ENCODE assay signal across 8 mouse cellular contexts in genomic region chr11:96075177-96075508, GRCm38 (mm10). TPM values are rescaled to one million over a fixed set of nuclear protein-coding genes. Genes with fewer than 3 reads are reported as not detected.
DNase-seq lines count a peak whose midpoint lies in the region; ATAC-seq and TF ChIP-seq lines count a peak whose summit lies in the region.

No protein-coding gene starts in this region.

- no peak for TF ChIP-seq CTCF in layer of hippocampus, adult 2 months (conservative IDR thresholded peaks at IDR 0.05)
- no peak for TF ChIP-seq CTCF in bone marrow macrophage, adult 2 months (IDR thresholded peaks at IDR 0.05; ENCODE audit: low read depth, low read length)

- H3K9me3 ChIP-seq in liver, embryonic 12.5 days (replicated peaks) = no peaks in the 10 kb centered on the region
- no peaks in the 10 kb centered on the region for H3K9me3 ChIP-seq in stomach, embryonic 16.5 days (replicated peaks; ENCODE audit: control insufficient read depth, low read length)

- H3K9ac ChIP-seq in liver, embryonic 12.5 days = peak overlapping the region; percentile 82
- H3K9ac ChIP-seq in stomach, embryonic 16.5 days (ENCODE audit: low read length) = peak overlapping the region; percentile 88

- peak; percentile 60 for ATAC-seq in erythroid progenitor cell, adult 5-6 weeks (replicated peaks; ENCODE audit: low FRiP score, poor library complexity, severe bottlenecking)
- peak; percentile 41 for ATAC-seq in liver, embryonic 12.5 days
- ATAC-seq in stomach, embryonic 16.5 days (ENCODE audit: insufficient read depth, low FRiP score) = no peak
- no peak for ATAC-seq in cerebellum, adult (ENCODE audit: insufficient number of reproducible peaks, low FRiP score, low TSS enrichment)

- DNase-seq in layer of hippocampus, adult 2 months (ENCODE audit: low spot score in 2 of 2) = no peak
- no peak for DNase-seq in layer of hippocampus, adult 9-11 months
- no peak for DNase-seq in c-Kit-positive CD71-positive TER-119-positive erythroid progenitor cells, embryonic 14.5 days (ENCODE audit: low spot score)

- peak overlapping the region; percentile 93 for H3K27ac ChIP-seq in layer of hippocampus, adult 2 months
- peak overlapping the region; percentile 40 for H3K27ac ChIP-seq in bone marrow macrophage, adult 2 months (ENCODE audit: insufficient read depth, low read depth, low read length)
- H3K27ac ChIP-seq in liver, embryonic 12.5 days = peak overlapping the region; percentile 82
- peak overlapping the region; percentile 80 for H3K27ac ChIP-seq in stomach, embryonic 16.5 days (ENCODE audit: low read length)

- peak overlapping the region; percentile 98 for H3K4me3 ChIP-seq in layer of hippocampus, adult 2 months
- peak overlapping the region; percentile 75 for H3K4me3 ChIP-seq in bone marrow macrophage, adult 2 months (ENCODE audit: insufficient read depth, low read length)
- peak overlapping the region; percentile 74 for H3K4me3 ChIP-seq in liver, embryonic 12.5 days
- H3K4me3 ChIP-seq in stomach, embryonic 16.5 days (replicated peaks; ENCODE audit: low read length) = peak overlapping the region; percentile 79

- H3K36me3 ChIP-seq in liver, embryonic 12.5 days = peaks cover 32% of the 10 kb centered on the region
- H3K36me3 ChIP-seq in stomach, embryonic 16.5 days (ENCODE audit: control insufficient read depth, insufficient read depth, low read length) = no peaks in the 10 kb centered on the region

- TF ChIP-seq POLR2A in bone marrow macrophage, adult 2 months (IDR thresholded peaks at IDR 0.05; ENCODE audit: borderline replicate concordance, low read depth, low read length) = no peak

- peaks cover 14% of the 10 kb centered on the region for H3K4me1 ChIP-seq in bone marrow macrophage, adult 2 months (ENCODE audit: control insufficient read depth, insufficient read depth, low read length)
- H3K4me1 ChIP-seq in liver, embryonic 12.5 days = peaks cover 44% of the 10 kb centered on the region
- H3K4me1 ChIP-seq in stomach, embryonic 16.5 days (ENCODE audit: control insufficient read depth, insufficient read depth, low read length) = peaks cover 13% of the 10 kb centered on the region; the same call in 1 of the 2 replicates

- 0% methylated on average over 15 of the region's 15 CpGs for WGBS in liver, embryonic 12.5 days (ENCODE audit: insufficient replicate concordance)
- 2% methylated on average over 15 of the region's 15 CpGs for WGBS in stomach, embryonic 16.5 days

- peak overlapping the region; percentile 84 for H3K4me2 ChIP-seq in liver, embryonic 12.5 days
- H3K4me2 ChIP-seq in stomach, embryonic 16.5 days (ENCODE audit: low read depth, low read length) = peak overlapping the region; percentile 71

- H3K27me3 ChIP-seq in liver, embryonic 12.5 days (replicated peaks) = no peaks in the 10 kb centered on the region
- H3K27me3 ChIP-seq in stomach, embryonic 16.5 days (ENCODE audit: control insufficient read depth, insufficient read depth, low read length) = no peaks in the 10 kb centered on the region

RNA-seq across cellular contexts. Expression of gene Atp5g1, which starts 0.3 kb away (rescaled TPM):
- 100 to 1,000 TPM; 409 to 414 TPM for total RNA-seq in layer of hippocampus, adult 2 months (2021)
- 101 and 118 TPM in 2 replicates for polyA plus RNA-seq in bone marrow macrophage, adult 2 months (2012; ENCODE audit: insufficient read depth, insufficient read length, missing spikeins)
- total RNA-seq in erythroid progenitor cell, adult 5-6 weeks (2015; ENCODE audit: low replicate concordance) = 98.9 and 122 TPM in 2 replicates
- total RNA-seq in erythroid progenitor cell, adult 5-6 weeks (2017; ENCODE audit: low replicate concordance) = 9.5 and 20.2 TPM in 2 replicates
- 657 and 705 TPM in 2 replicates for polyA plus RNA-seq in liver, embryonic 12.5 days (2016; fragmentation: Nextera tagmentation; extraction: Ambion mirVana)
- polyA plus RNA-seq in stomach, embryonic 16.5 days (2015; fragmentation: Nextera tagmentation; extraction: Ambion mirVana) = 693 and 716 TPM in 2 replicates

RNA-seq across cellular contexts. Expression of gene Ube2z, which starts 10.0 kb away (rescaled TPM):
- 10 to 100 TPM; 54.4 to 56.2 TPM for total RNA-seq in layer of hippocampus, adult 2 months (2021)
- 37.6 and 43.6 TPM in 2 replicates for polyA plus RNA-seq in bone marrow macrophage, adult 2 months (2012; ENCODE audit: insufficient read depth, insufficient read length, missing spikeins)
- total RNA-seq in erythroid progenitor cell, adult 5-6 weeks (2015; ENCODE audit: low replicate concordance) = 18.7 and 19.7 TPM in 2 replicates
- 9.7 and 26.2 TPM in 2 replicates for total RNA-seq in erythroid progenitor cell, adult 5-6 weeks (2017; ENCODE audit: low replicate concordance)
- polyA plus RNA-seq in liver, embryonic 12.5 days (2016; fragmentation: Nextera tagmentation; extraction: Ambion mirVana) = 26.4 and 27.2 TPM in 2 replicates
- 32.6 and 34.0 TPM in 2 replicates for polyA plus RNA-seq in stomach, embryonic 16.5 days (2015; fragmentation: Nextera tagmentation; extraction: Ambion mirVana)

RNA-seq across cellular contexts. Expression of gene Calcoco2, which starts 36.6 kb away (rescaled TPM):
- not detected for total RNA-seq in layer of hippocampus, adult 2 months (2021)
- not detected in 2 replicates for polyA plus RNA-seq in bone marrow macrophage, adult 2 months (2012; ENCODE audit: insufficient read depth, insufficient read length, missing spikeins)
- total RNA-seq in erythroid progenitor cell, adult 5-6 weeks (2015; ENCODE audit: low replicate concordance) = not detected in 2 replicates
- not detected in 2 replicates for total RNA-seq in erythroid progenitor cell, adult 5-6 weeks (2017; ENCODE audit: low replicate concordance)
- not detected in 2 replicates for polyA plus RNA-seq in liver, embryonic 12.5 days (2016; fragmentation: Nextera tagmentation; extraction: Ambion mirVana)
- polyA plus RNA-seq in stomach, embryonic 16.5 days (2015; fragmentation: Nextera tagmentation; extraction: Ambion mirVana) = 0.25 TPM in 1 of 2 replicates, not detected in the other

RNA-seq across cellular contexts. Expression of gene Snf8, which starts 40.5 kb away (rescaled TPM):
- 10 to 100 TPM; 92.8 to 96.8 TPM for total RNA-seq in layer of hippocampus, adult 2 months (2021)
- 81.3 and 91.8 TPM in 2 replicates for polyA plus RNA-seq in bone marrow macrophage, adult 2 months (2012; ENCODE audit: insufficient read depth, insufficient read length, missing spikeins)
- total RNA-seq in erythroid progenitor cell, adult 5-6 weeks (2015; ENCODE audit: low replicate concordance) = 22.0 and 55.8 TPM in 2 replicates
- 5.6 and 25.9 TPM in 2 replicates for total RNA-seq in erythroid progenitor cell, adult 5-6 weeks (2017; ENCODE audit: low replicate concordance)
- 100 and 108 TPM in 2 replicates for polyA plus RNA-seq in liver, embryonic 12.5 days (2016; fragmentation: Nextera tagmentation; extraction: Ambion mirVana)
- 80.5 and 92.6 TPM in 2 replicates for polyA plus RNA-seq in stomach, embryonic 16.5 days (2015; fragmentation: Nextera tagmentation; extraction: Ambion mirVana)

RNA-seq across cellular contexts. Expression of gene Gip, which starts 50.8 kb away (rescaled TPM):
- not detected for total RNA-seq in layer of hippocampus, adult 2 months (2021)
- polyA plus RNA-seq in bone marrow macrophage, adult 2 months (2012; ENCODE audit: insufficient read depth, insufficient read length, missing spikeins) = not detected in 2 replicates
- not detected in 2 replicates for total RNA-seq in erythroid progenitor cell, adult 5-6 weeks (2015; ENCODE audit: low replicate concordance)
- not detected in 2 replicates for total RNA-seq in erythroid progenitor cell, adult 5-6 weeks (2017; ENCODE audit: low replicate concordance)
- polyA plus RNA-seq in liver, embryonic 12.5 days (2016; fragmentation: Nextera tagmentation; extraction: Ambion mirVana) = not detected in 2 replicates
- polyA plus RNA-seq in stomach, embryonic 16.5 days (2015; fragmentation: Nextera tagmentation; extraction: Ambion mirVana) = 2.5 and 5.3 TPM in 2 replicates

Comparison
In these comparisons a context has a peak if more than half of its experiments do, and no peak if none do; other contexts are left out.
1. H3K27ac ChIP-seq: peak in every context shown above with its lines; median percentile 93 in layer of hippocampus, adult 2 months; 82 in liver, embryonic 12.5 days; 80 in stomach, embryonic 16.5 days; 40 in bone marrow macrophage, adult 2 months.
2. ATAC-seq: peak in erythroid progenitor cell, adult 5-6 weeks (single experiment) and liver, embryonic 12.5 days (single experiment); none in stomach, embryonic 16.5 days (single experiment) and cerebellum, adult (single experiment).
3. Peak in every context shown above with its lines, with median percentiles within 50 percentile points of each other: H3K4me3 ChIP-seq.